ENCODE assay signal across 12 mouse cellular contexts in genomic region chr2:68806311-68806895, GRCm38 (mm10). TPM values are rescaled to one million over a fixed set of nuclear protein-coding genes. Genes with fewer than 3 reads are reported as not detected.
DNase-seq lines count a peak whose midpoint lies in the region; ATAC-seq lines count a peak whose summit lies in the region.
"Had no signal": no experiment of that assay in that cellular context is flagged by ENCODE, and none has a peak within 500 bp of the region (broad histone marks: within the 10 kb centered on the region; RNA-seq: fewer than 3 reads in every experiment).

No protein-coding gene starts in this region.

- H3K9me3 ChIP-seq in kidney, embryonic 14.5 days (ENCODE audit: control insufficient read depth, low read length) = no peaks in the 10 kb centered on the region
- no peaks in the 10 kb centered on the region for H3K9me3 ChIP-seq in embryonic facial prominence, embryonic 13.5 days
- H3K9me3 ChIP-seq in forebrain, embryonic 10.5 days = no peaks in the 10 kb centered on the region
- H3K9me3 ChIP-seq in midbrain, embryonic 15.5 days = no peaks in the 10 kb centered on the region

- ATAC-seq in kidney, embryonic 14.5 days (ENCODE audit: low FRiP score, low TSS enrichment) = no peak
- no peak for ATAC-seq in embryonic facial prominence, embryonic 13.5 days (ENCODE audit: insufficient number of reproducible peaks, insufficient read depth, low FRiP score, low TSS enrichment, low read depth)
- peak; percentile 73; the same call in 1 of the 2 replicates for ATAC-seq in midbrain, embryonic 15.5 days (replicated peaks)
- ATAC-seq: activated CD4-positive, CD25-positive, alpha-beta regulatory T cell, adult 4 months had no signal

- peaks cover 4% of the 10 kb centered on the region; the same call in 1 of the 2 replicates for H3K4me1 ChIP-seq in kidney, embryonic 14.5 days (ENCODE audit: control insufficient read depth, insufficient read depth, low read length)
- peaks cover 14% of the 10 kb centered on the region for H3K4me1 ChIP-seq in embryonic facial prominence, embryonic 13.5 days
- H3K4me1 ChIP-seq in forebrain, embryonic 10.5 days = peaks cover 25% of the 10 kb centered on the region
- H3K4me1 ChIP-seq in midbrain, embryonic 15.5 days = peaks cover 10% of the 10 kb centered on the region

- no peak overlapping the region for H3K4me2 ChIP-seq in kidney, embryonic 14.5 days (replicated peaks; ENCODE audit: low read depth, low read length)
- H3K4me2 ChIP-seq in embryonic facial prominence, embryonic 13.5 days = peak overlapping the region; percentile 26
- H3K4me2 ChIP-seq in midbrain, embryonic 15.5 days = peak overlapping the region; percentile 18; the same call in 1 of the 2 replicates

- no peaks in the 10 kb centered on the region for H3K36me3 ChIP-seq in kidney, embryonic 14.5 days (ENCODE audit: control insufficient read depth, insufficient read depth, low read length)
- H3K36me3 ChIP-seq in embryonic facial prominence, embryonic 13.5 days = no peaks in the 10 kb centered on the region
- H3K36me3 ChIP-seq in forebrain, embryonic 10.5 days (replicated peaks) = no peaks in the 10 kb centered on the region
- no peaks in the 10 kb centered on the region for H3K36me3 ChIP-seq in midbrain, embryonic 15.5 days (replicated peaks)

- H3K27me3 ChIP-seq in kidney, embryonic 14.5 days (ENCODE audit: control insufficient read depth, insufficient read depth, low read length) = no peaks in the 10 kb centered on the region
- no peaks in the 10 kb centered on the region for H3K27me3 ChIP-seq in embryonic facial prominence, embryonic 13.5 days
- no peaks in the 10 kb centered on the region for H3K27me3 ChIP-seq in forebrain, embryonic 10.5 days (ENCODE audit: poor library complexity, severe bottlenecking)
- no peaks in the 10 kb centered on the region for H3K27me3 ChIP-seq in midbrain, embryonic 15.5 days (replicated peaks)

- no peak overlapping the region for H3K4me3 ChIP-seq in kidney, embryonic 14.5 days (ENCODE audit: low read length)
- H3K4me3 ChIP-seq in embryonic facial prominence, embryonic 13.5 days = no peak overlapping the region
- no peak overlapping the region for H3K4me3 ChIP-seq in forebrain, embryonic 10.5 days
- no peak overlapping the region for H3K4me3 ChIP-seq in midbrain, embryonic 15.5 days

- no peak for DNase-seq in kidney, adult 18-20 months
- DNase-seq in forebrain, embryonic 10.5 days (ENCODE audit: extremely low spot score, low spot score) = no peak
- no peak for DNase-seq in embryo, embryonic 10.5 days (ENCODE audit: low spot score)
- no peak for DNase-seq in adrenal gland, postnatal 36 days
- DNase-seq: cerebellum, adult 11-12 months; liver; spleen, adult 18-20 months; thymus, postnatal 14 days had no signal

- H3K27ac ChIP-seq in kidney, embryonic 14.5 days (ENCODE audit: low read depth, low read length) = peak overlapping the region; percentile 30; the same call in 1 of the 2 replicates
- H3K27ac ChIP-seq in embryonic facial prominence, embryonic 13.5 days = peak overlapping the region; percentile 62
- H3K27ac ChIP-seq in forebrain, embryonic 10.5 days = peak overlapping the region; percentile 5; the same call in 1 of the 2 replicates
- H3K27ac ChIP-seq in midbrain, embryonic 15.5 days = peak overlapping the region; percentile 27

- 36% methylated on average over 10 of the region's 10 CpGs for WGBS in kidney, embryonic 14.5 days
- 39% methylated on average over 10 of the region's 10 CpGs for WGBS in embryonic facial prominence, embryonic 13.5 days
- whole genome bisulfite sequencing in forebrain, embryonic 10.5 days = 44% methylated on average over 10 of the region's 10 CpGs
- WGBS in midbrain, embryonic 15.5 days = 26% methylated on average over 10 of the region's 10 CpGs

- H3K9ac ChIP-seq in kidney, embryonic 14.5 days (ENCODE audit: low read depth, low read length) = no peak overlapping the region
- H3K9ac ChIP-seq in embryonic facial prominence, embryonic 13.5 days = no peak overlapping the region
- H3K9ac ChIP-seq in midbrain, embryonic 15.5 days = 0 out of 2 replicates have a peak overlapping the region, but pooled peaks have one; percentile 8

RNA-seq across cellular contexts. Expression of gene Cers6, which starts 54.8 kb away (rescaled TPM):
- 34.0 and 46.7 TPM in 2 replicates for polyA plus RNA-seq in kidney, embryonic 14.5 days (2014; fragmentation: Nextera tagmentation; extraction: Ambion mirVana)
- 31.5 and 36.2 TPM in 2 replicates for polyA plus RNA-seq in embryonic facial prominence, embryonic 13.5 days (2015; fragmentation: Nextera tagmentation; extraction: Ambion mirVana)
- polyA plus RNA-seq in forebrain, embryonic 10.5 days (2016; fragmentation: Nextera tagmentation; extraction: Ambion mirVana) = 22.4 and 24.1 TPM in 2 replicates
- polyA plus RNA-seq in midbrain, embryonic 15.5 days (2015; fragmentation: Nextera tagmentation; extraction: Ambion mirVana) = 62.4 and 70.7 TPM in 2 replicates
- total RNA-seq in adrenal gland, postnatal 36 days (2021) = 1 to 10 TPM; 4.3 to 8.4 TPM

Comparison
In these comparisons a context has a peak if more than half of its experiments do, and no peak if none do; other contexts are left out.
1. H3K27ac ChIP-seq: peak in every context shown above with its lines; median percentile 62 in embryonic facial prominence, embryonic 13.5 days; 30 in kidney, embryonic 14.5 days; 27 in midbrain, embryonic 15.5 days; 5 in forebrain, embryonic 10.5 days.